Mouse (Mus musculus) midbrain, embryonic 10.5 days (tissue): ENCODE measurements at regions not wholly inside any gene's neighbourhood (a gene's known extent, or its start where the extent isn't known, plus 50 kb on each side); places are given as distances from the start of the nearest gene placed in this dataset.

ENCODE experiments used
- DNase-seq: peaks from one replicate; pipeline ENCODE4 v3.0.0-alpha.2; 2017; ENCODE audit warnings: low spot score
- H3K27ac ChIP-seq: fragments of 300-500 bp; sonication (generic); replicated peaks from 2 replicates; pipeline ENCODE4 v1.5.1; 2016; ENCODE audit warnings: mild to moderate bottlenecking
- H3K27me3 ChIP-seq: fragments of 300-500 bp; sonication (generic); 2 replicates; pipeline ENCODE4 v1.6.1; 2016; ENCODE audit warnings: low read depth, mild to moderate bottlenecking; ENCODE audit not compliant: poor library complexity, severe bottlenecking
- H3K36me3 ChIP-seq: fragments of 300-500 bp; sonication (generic); 2 replicates; pipeline ENCODE4 v1.6.1; 2016; ENCODE audit warnings: mild to moderate bottlenecking, moderate library complexity
- H3K4me1 ChIP-seq: fragments of 300-500 bp; sonication (generic); 2 replicates; pipeline ENCODE4 v1.6.1; 2016
- H3K4me3 ChIP-seq: fragments of 300-500 bp; sonication (generic); 2 replicates; pipeline ENCODE4 v1.5.1; 2016; ENCODE audit warnings: mild to moderate bottlenecking, moderate library complexity
- H3K9me3 ChIP-seq: fragments of 300-500 bp; sonication (generic); replicated peaks from 2 replicates; pipeline ENCODE4 v1.6.1; 2016; ENCODE audit warnings: mild to moderate bottlenecking
- WGBS: fragments of 180-500 bp; shearing (Covaris S2); methylation state at CpG from one replicate; pipeline ENCODE4 v1.1.7; 2016; 5-methylcytosine and 5-hydroxymethylcytosine counted together

- Histone ChIP-seq H3K9me3 (no peaks in the 10 kb centered on the region), H3K4me1 (no peaks in the 10 kb centered on the region), H3K27ac (no peak overlapping the region), H3K36me3 (no peaks in the 10 kb centered on the region), H3K27me3 (no peaks in the 10 kb centered on the region), H3K4me3 (no peak overlapping the region)
- no peak for DNase-seq
- WGBS, result 80% methylated on average over 3 of the region's 3 CpGs
Observed at GRCm38 (mm10) chr3:102261517-102261916, 57.0 kb upstream of the Vangl1 start.
